ENCODE assay signal across 8 mouse cellular contexts in genomic region chrX:48054186-48055015, GRCm38 (mm10). TPM values are rescaled to one million over a fixed set of nuclear protein-coding genes. Genes with fewer than 3 reads are reported as not detected.
DNase-seq lines count a peak whose midpoint lies in the region; ATAC-seq and TF ChIP-seq lines count a peak whose summit lies in the region.

No protein-coding gene starts in this region.

- H3K4me3 ChIP-seq in bone marrow, adult 2 months (replicated peaks; ENCODE audit: control insufficient read depth, low read depth, low read length), result peak overlapping the region; percentile 75
- H3K4me3 ChIP-seq in embryonic fibroblast, embryonic 13.5 days (ENCODE audit: insufficient read depth, low read length), result no peak overlapping the region
- peak overlapping the region; percentile 36 to 39 for H3K4me3 ChIP-seq in heart, embryonic 14.5 days (ENCODE audit: control insufficient read depth in 1 of 2, insufficient read depth in 1 of 2, low read depth in 1 of 2, low read length in 2 of 2)
- peak overlapping the region; percentile 69 for H3K4me3 ChIP-seq in lung, adult 2 months (replicated peaks; ENCODE audit: extremely low read depth, low read depth, low read length)
- H3K4me3 ChIP-seq in neural tube, embryonic 12.5 days, result peak overlapping the region; percentile 22

- TF ChIP-seq CTCF in bone marrow, adult 2 months (IDR thresholded peaks at IDR 0.05; ENCODE audit: control insufficient read depth, insufficient read depth, low read length), result no peak
- no peak for TF ChIP-seq CTCF in embryonic fibroblast, embryonic 13.5 days (IDR thresholded peaks at IDR 0.05; ENCODE audit: borderline replicate concordance, insufficient read depth, low read length)
- TF ChIP-seq CTCF in lung, adult 2 months (IDR thresholded peaks at IDR 0.05; ENCODE audit: insufficient read depth, low read length), result no peak

- WGBS in bone marrow, adult 2 months, result 18% methylated on average over 31 of the region's 31 CpGs
- WGBS in heart, embryonic 14.5 days, result 34% methylated on average over 31 of the region's 31 CpGs
- WGBS in lung, adult 2 months, result 35% methylated on average over 31 of the region's 31 CpGs
- WGBS in neural tube, embryonic 12.5 days, result 33% methylated on average over 31 of the region's 31 CpGs

- H3K27me3 ChIP-seq in heart, embryonic 14.5 days (ENCODE audit: control insufficient read depth, insufficient read depth, low read length), result no peaks in the 10 kb centered on the region
- no peaks in the 10 kb centered on the region for H3K27me3 ChIP-seq in neural tube, embryonic 12.5 days (replicated peaks)

- H3K36me3 ChIP-seq in heart, embryonic 14.5 days (ENCODE audit: control insufficient read depth, insufficient read depth, low read length), result no peaks in the 10 kb centered on the region
- H3K36me3 ChIP-seq in neural tube, embryonic 12.5 days, result no peaks in the 10 kb centered on the region

- DNase-seq in kidney, postnatal 25 days, result peak; percentile 30 to 61
- peak; percentile 33 for DNase-seq in lung, adult 2 months
- DNase-seq in urinary bladder, postnatal 25 days (ENCODE audit: low spot score), result peak; percentile 22

- H3K9me3 ChIP-seq in heart, embryonic 14.5 days (ENCODE audit: control insufficient read depth, low read length), result no peaks in the 10 kb centered on the region
- H3K9me3 ChIP-seq in neural tube, embryonic 12.5 days, result no peaks in the 10 kb centered on the region

- no peaks in the 10 kb centered on the region for H3K4me1 ChIP-seq in bone marrow, adult 2 months (ENCODE audit: control insufficient read depth, insufficient read depth, low read length)
- H3K4me1 ChIP-seq in embryonic fibroblast, embryonic 13.5 days (ENCODE audit: control insufficient read depth, insufficient read depth, low read length), result peaks cover 3% of the 10 kb centered on the region; the same call in 1 of the 2 replicates
- 0 out of 4 replicates have a peak, but pooled peaks cover 0 to 3% of the 10 kb centered on the region in 2 experiments for H3K4me1 ChIP-seq in heart, embryonic 14.5 days (ENCODE audit: control insufficient read depth in 2 of 2, insufficient read depth in 2 of 2, low read length in 2 of 2)
- peaks cover 4% of the 10 kb centered on the region for H3K4me1 ChIP-seq in lung, adult 2 months (ENCODE audit: control insufficient read depth, insufficient read depth, low read length)
- H3K4me1 ChIP-seq in neural tube, embryonic 12.5 days, result no peaks in the 10 kb centered on the region

- no peak for TF ChIP-seq POLR2A in bone marrow, adult 2 months (IDR thresholded peaks at IDR 0.05; ENCODE audit: borderline replicate concordance, control insufficient read depth, low read depth, low read length)
- TF ChIP-seq POLR2A in embryonic fibroblast, embryonic 13.5 days (IDR thresholded peaks at IDR 0.05; ENCODE audit: low read depth, low read length), result peak; percentile 35
- TF ChIP-seq POLR2A in lung, adult 2 months (IDR thresholded peaks at IDR 0.05; ENCODE audit: borderline replicate concordance, extremely low read depth, low read depth, low read length), result peak; percentile 22; the same call in 1 of the 2 replicates

- peak overlapping the region; percentile 58 for H3K9ac ChIP-seq in heart, embryonic 14.5 days (ENCODE audit: low read length)
- peak overlapping the region; percentile 33; the same call in 1 of the 2 replicates for H3K9ac ChIP-seq in neural tube, embryonic 12.5 days

- peak; percentile 81 for ATAC-seq in CD4-positive, CD25-positive, alpha-beta regulatory T cell, adult 4 months
- ATAC-seq in heart, embryonic 14.5 days (ENCODE audit: insufficient number of reproducible peaks, insufficient read depth, low FRiP score, low read depth), result peak; percentile 66; the same call in 1 of the 2 replicates
- peak; percentile 87 for ATAC-seq in neural tube, embryonic 12.5 days (ENCODE audit: low FRiP score, low read depth)

- H3K27ac ChIP-seq in bone marrow, adult 2 months (ENCODE audit: control insufficient read depth, insufficient read depth, low read depth, low read length, poor library complexity), result peak overlapping the region; percentile 27; the same call in 1 of the 2 replicates
- H3K27ac ChIP-seq in embryonic fibroblast, embryonic 13.5 days (ENCODE audit: insufficient read depth, low read length), result peak overlapping the region; percentile 17; the same call in 1 of the 2 replicates
- peak overlapping the region in 1 of 2 experiments; percentile 28; a peak in 1 of 4 replicates for H3K27ac ChIP-seq in heart, embryonic 14.5 days (replicated peaks in 1 of 2; ENCODE audit: control insufficient read depth in 1 of 2, insufficient read depth in 1 of 2, low read depth in 2 of 2, low read length in 2 of 2)
- H3K27ac ChIP-seq in neural tube, embryonic 12.5 days, result no peak overlapping the region

- H3K4me2 ChIP-seq in heart, embryonic 14.5 days (ENCODE audit: low read length), result peak overlapping the region; percentile 69
- H3K4me2 ChIP-seq in neural tube, embryonic 12.5 days (replicated peaks), result peak overlapping the region; percentile 52

RNA-seq across cellular contexts. Expression of gene Apln, which starts 19.7 kb away (rescaled TPM):
- under 1 TPM; 0.30 to 0.37 TPM for polyA plus RNA-seq in CD4-positive, CD25-positive, alpha-beta regulatory T cell, adult 4 months (2017; shearing (Covaris generic))
- polyA plus RNA-seq in bone marrow, adult 2 months (2011; ENCODE audit: insufficient read depth, insufficient read length, low replicate concordance, missing spikeins), result 0.50 TPM in 1 of 2 replicates, not detected in the other
- polyA plus RNA-seq in embryonic fibroblast, embryonic 13.5 days (2011; ENCODE audit: insufficient read length, low read depth, missing spikeins), result 3.4 and 5.0 TPM in 2 replicates
- polyA plus RNA-seq in heart, embryonic 14.5 days (2014; fragmentation: Nextera tagmentation; extraction: Ambion mirVana), result 4.7 and 5.5 TPM in 2 replicates
- 25.1 and 27.5 TPM in 2 replicates for polyA plus RNA-seq in lung, adult 2 months (2012; rRNA removed)
- 3.6 and 3.7 TPM in 2 replicates for polyA plus RNA-seq in neural tube, embryonic 12.5 days (2016; fragmentation: Nextera tagmentation; extraction: Ambion mirVana)

RNA-seq across cellular contexts. Expression of gene Xpnpep2, which starts 54.1 kb away (rescaled TPM):
- under 1 TPM in 1 of 2 experiments, not detected in 1; 0.59 TPM for polyA plus RNA-seq in CD4-positive, CD25-positive, alpha-beta regulatory T cell, adult 4 months (2017; shearing (Covaris generic))
- not detected in 2 replicates for polyA plus RNA-seq in bone marrow, adult 2 months (2011; ENCODE audit: insufficient read depth, insufficient read length, low replicate concordance, missing spikeins)
- polyA plus RNA-seq in embryonic fibroblast, embryonic 13.5 days (2011; ENCODE audit: insufficient read length, low read depth, missing spikeins), result 1.5 and 1.6 TPM in 2 replicates
- 0.47 and 0.72 TPM in 2 replicates for polyA plus RNA-seq in heart, embryonic 14.5 days (2014; fragmentation: Nextera tagmentation; extraction: Ambion mirVana)
- polyA plus RNA-seq in lung, adult 2 months (2012; rRNA removed), result 3.5 and 9.1 TPM in 2 replicates
- 0.79 and 0.82 TPM in 2 replicates for polyA plus RNA-seq in neural tube, embryonic 12.5 days (2016; fragmentation: Nextera tagmentation; extraction: Ambion mirVana)
